Mouse (Mus musculus) embryonic fibroblast, embryonic 13.5 days (primary cell): Measurements from ENCODE around the gene Ptchd1. TPM values are rescaled to one million over a fixed set of nuclear protein-coding genes. Genes with fewer than 3 reads are reported as not detected.

ENCODE experiments used
- H3K27ac ChIP-seq: 2 replicates; pipeline ENCODE4 v1.5.1; 2012; ENCODE audit warnings: low read length, control low read depth, inconsistent platforms; ENCODE audit not compliant: insufficient read depth
- H3K4me1 ChIP-seq: 2 replicates; pipeline ENCODE4 v1.6.1; 2011; ENCODE audit warnings: low read length; ENCODE audit not compliant: control insufficient read depth, insufficient read depth
- H3K4me3 ChIP-seq: 2 replicates; pipeline ENCODE4 v1.5.1; 2011; ENCODE audit warnings: mild to moderate bottlenecking, control low read depth, low read length; ENCODE audit not compliant: insufficient read depth
- CTCF ChIP-seq: IDR thresholded peaks from 2 replicates; pipeline ENCODE4 v1.5.1; 2011; ENCODE audit warnings: mild to moderate bottlenecking, control low read depth, low read length, moderate library complexity, borderline replicate concordance; ENCODE audit not compliant: insufficient read depth
- POLR2A ChIP-seq: IDR thresholded peaks from 2 replicates; pipeline ENCODE4 v1.6.1; 2011; ENCODE audit warnings: low read depth, mild to moderate bottlenecking, control low read depth, low read length, moderate library complexity
- polyA plus RNA-seq: library from polyadenylated mRNA; stranded (reverse); fragments of >200 nt; gene quantifications from 2 replicates; pipeline ENCODE4 v1.2.4, GENCODE M21; 2011; ENCODE audit warnings: low read depth; ENCODE audit not compliant: missing spikeins, insufficient read length

Ptchd1 gene
- polyA plus RNA-seq, 1 experiment, result 4.8 TPM

DNA sequence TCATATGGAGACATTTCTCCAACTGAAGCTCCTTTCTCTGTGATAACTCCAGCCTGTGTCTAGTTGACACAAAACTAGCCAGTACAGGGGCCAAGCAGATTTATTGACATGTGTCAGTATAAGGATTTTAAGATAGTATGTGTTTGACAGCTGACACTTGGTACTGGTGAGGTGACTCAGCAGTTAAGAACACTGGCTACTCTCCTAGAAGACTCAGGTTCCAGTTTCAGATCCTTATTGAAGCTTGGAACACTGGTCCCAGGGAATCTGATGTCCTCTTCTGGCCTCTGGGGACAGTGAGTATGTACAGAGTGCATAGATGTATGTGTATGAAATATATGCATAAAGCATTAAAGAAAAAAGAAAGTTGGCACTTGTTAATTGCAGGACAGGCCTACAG is 27.2 kb downstream of the Ptchd1 start:
- no peak overlapping the region for H3K4me3 ChIP-seq
- no peaks in the 10 kb centered on the region for H3K4me1 ChIP-seq
- H3K27ac ChIP-seq, result no peak overlapping the region
- TF ChIP-seq CTCF (no peak), POLR2A (no peak)

DNA sequence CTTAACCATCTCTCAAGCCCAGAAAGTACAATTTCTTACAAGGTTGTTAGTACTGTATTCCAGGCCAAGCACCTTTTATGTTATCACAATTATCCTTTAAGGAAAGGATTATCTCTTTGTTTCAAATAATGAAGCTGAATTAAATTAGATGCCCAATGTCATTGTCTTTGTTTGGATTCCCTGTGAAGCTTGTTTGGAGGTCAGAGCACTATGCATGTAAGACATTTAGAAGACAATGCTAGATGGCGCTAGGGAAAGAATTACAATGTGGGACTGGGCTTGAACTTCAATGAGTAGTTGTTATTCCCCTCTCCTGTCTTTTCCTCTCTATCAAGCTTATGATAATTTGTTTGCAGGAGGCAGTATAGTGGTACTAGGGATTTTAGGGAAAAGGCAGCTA is 28.9 kb downstream of the Ptchd1 start:
- H3K4me3 ChIP-seq, result no peak overlapping the region
- no peak overlapping the region for H3K27ac ChIP-seq
- TF ChIP-seq CTCF, result no peak
- no peak for TF ChIP-seq POLR2A
- no peaks in the 10 kb centered on the region for H3K4me1 ChIP-seq

DNA sequence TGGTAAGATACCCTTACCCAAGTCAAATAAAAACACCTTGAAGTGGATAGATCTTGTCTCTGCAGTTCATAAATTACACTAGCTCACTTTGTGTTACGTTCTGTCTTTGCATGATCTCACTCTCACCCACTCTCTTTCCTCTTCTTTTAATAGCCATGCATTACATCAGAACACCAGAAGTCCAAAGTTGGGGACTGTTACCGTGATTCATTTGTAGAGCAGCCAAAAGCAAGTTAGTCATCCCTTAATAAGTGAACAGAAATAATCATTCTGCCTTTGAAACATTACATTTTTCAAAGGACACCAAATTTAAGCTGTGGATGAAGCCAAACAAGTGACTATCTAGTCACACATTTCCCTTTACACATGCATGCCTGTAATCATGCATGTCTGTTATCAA is 31.1 kb downstream of the Ptchd1 start:
- Histone ChIP-seq H3K4me1 (no peaks in the 10 kb centered on the region), H3K4me3 (no peak overlapping the region), H3K27ac (no peak overlapping the region)
- TF ChIP-seq POLR2A, result no peak
- no peak for TF ChIP-seq CTCF

DNA sequence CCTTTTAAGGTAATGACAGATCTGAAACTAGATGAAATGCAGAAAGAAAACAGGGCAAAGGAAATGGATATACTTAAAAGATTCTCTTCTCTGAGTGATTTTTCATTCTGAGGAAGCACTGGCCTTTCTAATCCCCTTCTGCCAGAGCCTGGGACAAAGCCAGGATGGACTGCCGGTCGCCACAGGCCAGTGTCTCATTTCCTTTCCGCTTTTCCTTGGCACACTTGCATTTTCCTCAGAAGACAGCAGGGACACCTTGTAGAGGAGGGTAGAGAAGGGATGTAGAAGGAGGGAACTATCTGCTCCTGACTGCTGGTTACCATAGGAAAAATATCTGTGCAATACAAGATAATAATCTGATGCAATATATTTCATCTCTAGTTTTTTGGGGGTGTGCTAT is 32.1 kb downstream of the Ptchd1 start:
- Histone ChIP-seq H3K4me1 (no peaks in the 10 kb centered on the region), H3K27ac (no peak overlapping the region), H3K4me3 (no peak overlapping the region)
- no peak for TF ChIP-seq CTCF
- no peak for TF ChIP-seq POLR2A

GRCm38 (mm10) chrX:155584586-155584985 is 39.0 kb downstream of the Ptchd1 start:
- Histone ChIP-seq H3K4me3 (no peak overlapping the region), H3K27ac (no peak overlapping the region; the same call in 1 of the 2 replicates), H3K4me1 (peaks cover 2% of the 10 kb centered on the region; the same call in 1 of the 2 replicates)
- no peak for TF ChIP-seq CTCF
- TF ChIP-seq POLR2A, result no peak

GRCm38 (mm10) chrX:155579791-155580190 is 43.8 kb downstream of the Ptchd1 start:
- no peak for TF ChIP-seq POLR2A
- no peak for TF ChIP-seq CTCF
- no peak overlapping the region for H3K4me3 ChIP-seq
- peaks cover 1% of the 10 kb centered on the region; the same call in 1 of the 2 replicates for H3K4me1 ChIP-seq
- no peak overlapping the region for H3K27ac ChIP-seq

DNA sequence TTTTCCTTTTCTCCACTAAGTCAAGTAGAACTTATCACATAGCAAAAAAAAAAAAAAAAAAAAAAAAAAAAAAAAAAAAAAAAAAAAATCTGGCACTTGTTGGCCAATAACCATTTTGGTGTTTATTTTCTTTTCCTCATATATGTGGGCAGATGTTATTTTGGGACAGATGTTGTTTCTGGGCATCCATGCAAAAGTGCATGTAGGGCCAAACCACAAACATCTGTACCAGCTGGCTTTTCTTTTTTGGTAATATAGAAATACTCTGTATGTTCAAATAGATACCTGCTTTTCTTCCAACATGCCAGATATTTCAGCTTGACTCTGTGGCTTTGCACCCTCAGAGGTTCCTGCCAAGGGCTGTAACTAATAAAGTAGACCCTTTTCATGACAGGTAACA is 51.2 kb downstream of the Ptchd1 start:
- no peak for TF ChIP-seq POLR2A
- Histone ChIP-seq H3K27ac (no peak overlapping the region), H3K4me1 (no peaks in the 10 kb centered on the region), H3K4me3 (no peak overlapping the region)

DNA sequence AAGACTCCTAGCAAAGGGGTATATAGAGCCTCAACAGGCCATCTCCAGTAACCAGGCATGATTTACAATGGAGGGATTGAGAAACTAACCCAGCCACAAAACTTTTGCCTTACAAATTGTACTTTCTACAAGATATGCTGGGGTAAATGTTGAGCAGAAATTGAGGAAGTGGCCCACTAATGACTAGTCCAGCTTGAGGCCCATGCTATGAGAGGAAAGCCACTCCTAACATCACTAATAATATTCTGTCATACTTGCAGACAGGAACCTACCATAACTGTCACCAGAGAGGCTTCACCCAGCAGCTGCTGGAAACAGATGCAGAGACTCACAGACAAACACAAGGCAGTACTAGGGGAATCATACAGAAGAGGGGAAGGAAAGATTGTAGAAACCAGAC is 79.8 kb downstream of the Ptchd1 start:
- Histone ChIP-seq H3K27ac (no peak overlapping the region), H3K4me1 (no peaks in the 10 kb centered on the region), H3K4me3 (no peak overlapping the region)
- TF ChIP-seq POLR2A, result no peak
- no peak for TF ChIP-seq CTCF

Other genes starting within 250 kb of the Ptchd1 start
- gene Gm15155, start 927 bp upstream of the Ptchd1 start, polyA plus RNA-seq, result not detected in 2 replicates